Mouse (Mus musculus): ENCODE results near the gene Rtraf.

- no peak for TF ChIP-seq POLR2A (IDR thresholded peaks at IDR 0.05; ENCODE audit: insufficient read length, low read depth)
- TF ChIP-seq CEBPB (IDR thresholded peaks at IDR 0.05; ENCODE audit: insufficient read depth, poor library complexity, severe bottlenecking) = no peak
- TF ChIP-seq TCF12 (IDR thresholded peaks at IDR 0.05; ENCODE audit: insufficient read depth, poor library complexity, severe bottlenecking) = no peak
- TF ChIP-seq MYOG (IDR thresholded peaks at IDR 0.05; ENCODE audit: control insufficient read depth in 1 of 3, insufficient read depth in 1 of 3, insufficient read length in 2 of 3, low read depth in 2 of 3) = no peak
- no peak for TF ChIP-seq MAX (IDR thresholded peaks at IDR 0.05; ENCODE audit: low read depth)
- TF ChIP-seq USF1 (IDR thresholded peaks at IDR 0.05; ENCODE audit: low read depth) = no peak
- no peak for TF ChIP-seq SRF (IDR thresholded peaks at IDR 0.05; ENCODE audit: control insufficient read depth, insufficient read length, low read depth)
- no peak for TF ChIP-seq MYOD1 (IDR thresholded peaks at IDR 0.05; ENCODE audit: control insufficient read depth in 1 of 3, insufficient read length in 2 of 3, low read depth in 2 of 3)
- no peak for TF ChIP-seq E2F4 (IDR thresholded peaks at IDR 0.05; ENCODE audit: insufficient read depth)
- TF ChIP-seq POLR2AphosphoS2 (IDR thresholded peaks at IDR 0.05; ENCODE audit: insufficient read length, low read depth) = no peak
- TF ChIP-seq REST (IDR thresholded peaks at IDR 0.05; ENCODE audit: insufficient read depth, insufficient read length) = no peak
- TF ChIP-seq TCF3 (IDR thresholded peaks at IDR 0.05; ENCODE audit: insufficient read length, low read depth) = no peak
Observed at GRCm38 (mm10) chr14:19858808-19859776, 35.5 kb upstream of the Rtraf start.
